Mouse (Mus musculus): ENCODE results near the gene Dio3.

The Dio3 gene

DNA sequence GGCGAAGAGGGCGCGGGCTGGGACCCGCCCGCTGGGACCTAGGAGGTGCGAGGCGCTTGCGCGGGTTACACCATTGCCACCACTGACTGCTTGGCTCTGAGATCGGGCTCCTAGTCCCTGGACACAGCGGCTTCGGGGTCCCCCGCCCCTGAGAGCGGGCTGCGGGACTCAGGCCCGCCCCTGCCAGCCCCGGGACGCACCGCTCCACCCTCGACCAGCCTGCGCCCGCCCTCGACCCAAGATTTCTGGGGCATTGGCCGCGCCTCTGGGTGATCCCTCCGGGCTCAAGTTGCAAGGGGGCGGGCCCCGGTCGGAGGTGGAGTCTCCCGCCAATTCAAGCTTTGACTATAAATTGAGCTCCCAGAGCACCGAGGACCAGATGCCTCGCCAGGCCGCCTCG, at the start of gene Dio3:
TSS of gene Dio3 (plus strand) at position 216 of the 400 bp plus-strand sequence.
- DNase-seq (ENCODE audit: low spot score): peak; percentile 72

DNA sequence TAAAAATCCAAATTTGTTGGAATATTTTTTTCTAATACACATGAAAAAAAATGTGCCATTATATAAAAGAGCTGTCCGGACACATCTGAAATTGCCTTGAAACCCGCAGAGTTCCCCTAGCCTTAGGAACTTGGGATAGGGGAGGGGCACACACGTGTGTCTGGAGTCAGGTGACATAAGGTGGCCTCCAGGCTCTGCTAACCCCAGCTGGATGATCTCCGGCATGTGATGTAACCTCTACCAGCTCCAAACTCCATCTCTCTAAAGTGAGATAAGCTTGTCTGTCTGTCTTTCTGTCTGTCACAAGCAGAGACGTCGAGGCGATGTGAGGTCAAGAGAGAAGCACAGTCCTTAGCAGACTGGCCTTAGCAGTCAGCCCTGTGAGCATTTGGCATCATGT, 48.6 kb upstream of the Dio3 start:
- no peak for DNase-seq (ENCODE audit: low spot score)

DNA sequence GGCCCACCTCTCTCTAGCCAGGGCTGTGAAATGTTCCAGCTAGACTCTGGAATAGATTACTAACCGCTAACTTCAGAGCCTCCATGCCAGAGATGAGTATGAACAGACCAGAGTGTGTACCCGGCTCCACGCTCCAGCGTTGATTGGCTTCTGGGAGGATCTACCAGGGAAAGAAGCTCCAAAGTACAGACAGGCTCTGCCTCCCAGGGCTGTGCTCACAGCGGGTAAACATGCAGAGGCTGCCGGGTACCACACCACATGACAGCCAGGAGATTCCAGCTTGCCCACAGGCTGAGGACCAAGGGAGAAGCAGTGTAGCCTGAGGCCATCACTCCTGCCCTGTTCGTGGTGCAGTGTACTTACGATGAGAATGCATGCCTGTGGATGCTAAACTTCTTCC, 48.1 kb upstream of the Dio3 start:
- DNase-seq (ENCODE audit: low spot score): no peak

DNA sequence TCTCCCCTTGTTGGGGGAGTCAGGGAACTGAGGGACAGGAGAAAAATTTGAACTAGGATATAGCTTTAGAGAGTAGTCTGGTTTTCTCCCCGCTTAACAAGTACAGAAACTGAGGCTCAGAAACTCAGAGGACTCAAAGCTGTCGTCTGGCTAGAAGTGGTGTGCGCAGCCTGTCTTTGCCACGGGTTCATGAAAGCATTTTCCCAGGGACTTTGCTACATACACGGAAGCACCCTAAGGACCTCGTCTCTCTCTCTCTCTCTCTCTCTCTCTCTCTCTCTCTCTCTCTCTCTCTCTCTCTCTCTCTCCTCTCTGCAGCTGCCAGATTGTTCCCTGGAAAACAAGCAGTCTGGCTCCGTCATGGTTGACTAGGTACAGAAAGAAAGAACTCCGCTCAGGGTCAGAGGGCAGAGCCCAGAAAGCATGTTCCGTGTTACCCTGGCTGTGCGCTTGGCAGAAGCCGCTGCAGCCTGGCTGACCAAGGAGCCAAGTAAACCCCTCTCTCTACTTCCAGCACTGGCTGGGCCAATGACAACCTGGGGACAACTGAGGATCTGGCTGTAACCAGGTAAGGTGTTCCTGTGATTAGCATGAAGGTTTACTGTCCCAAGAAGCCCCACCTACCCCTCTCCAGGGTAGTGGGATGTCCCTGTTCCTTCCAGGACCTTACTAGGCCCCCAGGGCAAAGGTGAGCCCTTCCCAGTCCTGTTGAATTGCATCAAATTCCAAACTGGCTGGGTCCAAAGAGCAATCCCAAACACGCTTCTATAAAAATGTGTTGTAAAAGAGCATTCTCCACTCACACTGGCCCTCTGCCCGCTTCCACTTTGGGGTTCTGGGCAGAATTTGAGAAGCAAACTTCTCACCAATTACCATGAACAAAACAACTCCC, 46.9 kb upstream of the Dio3 start:
- peak; percentile 52 for DNase-seq (ENCODE audit: low spot score)

DNA sequence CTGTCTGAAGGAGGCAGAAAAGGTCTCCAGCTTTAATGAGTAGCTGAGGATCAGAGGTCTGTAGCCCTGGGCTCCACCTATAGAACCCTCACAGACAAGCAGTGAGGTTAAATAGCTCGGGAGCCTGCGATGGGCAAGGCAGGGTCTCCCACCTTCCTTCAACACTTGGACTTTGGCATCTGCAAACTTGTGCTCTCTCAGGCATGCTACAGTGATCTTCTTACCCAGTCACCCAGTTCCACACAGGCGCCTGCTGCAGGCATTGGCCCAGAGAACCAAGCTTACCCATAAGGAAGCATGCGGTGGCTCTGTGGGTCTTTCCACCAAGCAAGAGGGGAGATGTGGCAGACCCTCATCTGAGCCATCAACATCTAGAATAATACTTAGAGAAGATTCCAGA, 43.0 kb upstream of the Dio3 start:
- no peak for DNase-seq (ENCODE audit: low spot score)

DNA sequence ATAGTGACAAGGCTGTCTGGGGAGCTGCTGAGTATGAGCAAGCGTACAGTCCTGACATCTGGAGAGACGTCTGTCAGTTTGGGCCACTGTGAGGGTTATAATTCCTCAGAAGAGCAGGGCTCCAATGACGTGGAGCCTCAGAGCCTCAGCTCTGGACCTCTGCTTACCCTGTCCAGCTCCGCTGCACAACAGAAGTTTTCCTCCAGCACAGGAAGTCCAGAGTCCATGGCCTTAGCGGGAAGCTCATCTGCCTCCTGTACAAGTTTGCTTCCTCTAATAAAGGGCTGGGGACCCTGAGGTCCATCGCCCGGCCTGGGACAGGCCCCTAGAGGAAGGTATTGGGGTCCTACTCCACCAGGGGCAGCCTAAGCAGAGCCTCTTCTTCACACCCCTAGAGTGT, 41.8 kb upstream of the Dio3 start:
- DNase-seq (ENCODE audit: low spot score): no peak

DNA sequence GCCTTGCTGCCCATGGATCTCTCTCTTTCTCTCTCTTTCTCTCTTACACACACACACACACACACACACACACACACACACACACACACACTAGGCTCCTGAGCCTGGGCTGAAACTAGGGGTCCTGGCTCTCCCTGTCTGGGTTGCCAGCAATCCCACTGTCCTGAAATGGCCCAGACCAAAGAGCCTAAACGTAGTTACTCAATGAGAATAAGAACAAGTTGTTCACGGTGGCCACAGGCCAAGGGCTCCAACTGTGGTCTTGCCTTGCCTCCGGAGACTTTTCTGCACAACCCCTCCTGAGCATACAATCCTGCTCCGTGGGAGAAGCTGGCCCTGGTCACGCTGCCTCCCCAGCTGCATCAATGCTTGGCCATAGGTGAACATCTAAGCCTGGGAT, 39.5 kb upstream of the Dio3 start:
- no peak for DNase-seq (ENCODE audit: low spot score)

DNA sequence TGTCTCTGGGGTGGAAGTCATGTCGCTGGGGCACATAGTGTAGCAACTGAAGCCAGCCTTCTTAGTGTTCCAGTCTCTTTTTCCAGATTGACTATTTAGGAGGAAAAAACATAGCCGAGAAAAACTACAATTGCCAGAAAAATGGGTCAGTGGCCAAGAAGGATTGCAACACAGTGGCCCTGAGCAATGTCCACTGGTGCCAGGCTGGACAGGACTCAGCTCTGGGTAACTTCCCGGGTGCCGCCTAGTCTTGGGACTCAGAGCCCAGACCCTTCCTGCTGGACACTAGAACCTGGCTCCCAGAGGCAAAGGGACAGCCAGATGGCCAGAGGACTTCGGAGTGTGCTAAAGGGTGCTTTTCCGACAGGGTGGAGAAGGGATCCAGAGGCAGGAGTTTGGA, 34.3 kb upstream of the Dio3 start:
- DNase-seq (ENCODE audit: low spot score): no peak

DNA sequence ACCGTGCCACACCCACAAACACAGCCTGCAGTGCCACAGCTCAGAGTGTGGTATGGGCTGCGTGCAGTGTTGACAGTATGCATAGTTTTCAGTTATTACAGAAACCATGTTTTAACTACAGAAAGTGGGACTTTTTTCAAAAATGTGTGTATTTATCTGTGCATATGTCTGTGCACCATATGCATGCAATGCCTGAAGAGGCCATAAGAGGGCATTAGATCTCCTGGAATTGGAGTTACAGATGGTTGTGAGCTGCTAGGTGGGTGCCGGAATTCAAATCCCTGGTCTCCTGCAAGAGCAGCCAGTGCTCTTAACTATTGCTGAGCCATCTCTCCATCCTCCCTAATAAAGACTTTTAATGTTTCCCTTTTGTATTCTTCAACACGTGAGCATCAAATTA, 33.4 kb upstream of the Dio3 start:
- DNase-seq (ENCODE audit: low spot score): no peak

DNA sequence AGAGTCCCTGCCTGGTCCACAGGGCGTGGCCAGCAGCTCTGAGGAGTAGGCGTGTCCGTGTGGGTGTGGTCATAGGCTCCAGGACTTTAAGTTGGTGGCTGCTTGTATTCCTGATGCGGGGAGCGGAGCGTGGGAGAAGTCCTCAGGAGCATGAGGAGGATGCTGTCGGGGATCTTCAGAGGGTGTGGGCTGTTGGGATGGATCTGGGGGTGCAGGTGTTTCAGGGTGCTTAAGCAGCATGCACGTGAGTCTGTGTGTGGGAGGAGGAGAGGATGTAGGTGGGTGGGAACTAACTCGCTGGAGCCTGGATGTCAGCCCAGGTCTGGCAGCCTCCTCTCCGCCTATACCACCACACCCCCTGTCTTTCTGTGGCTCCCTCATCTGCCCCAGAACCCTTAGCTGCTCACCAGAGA, 26.7 kb upstream of the Dio3 start:
- peak; percentile 29 for DNase-seq (ENCODE audit: low spot score)

DNA sequence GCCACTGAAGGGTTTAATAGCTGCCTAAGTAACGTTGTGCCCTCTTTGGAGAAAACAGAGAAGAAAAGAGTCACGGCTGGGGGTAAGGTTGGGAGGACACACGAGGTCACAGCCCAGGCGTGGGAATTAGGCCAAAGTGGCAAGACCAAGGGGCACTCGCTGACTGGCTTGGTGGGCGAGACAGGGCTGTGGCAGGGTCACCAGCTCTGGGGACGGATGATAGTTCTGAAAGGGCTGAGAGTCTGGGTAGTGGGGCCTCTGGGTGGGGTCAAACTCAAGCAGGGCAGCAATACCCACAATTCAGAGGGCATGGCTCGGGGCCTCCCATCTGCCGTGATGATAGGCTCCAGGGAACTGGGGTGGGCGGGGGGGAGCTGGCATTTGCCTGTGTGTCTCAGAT, 23.1 kb upstream of the Dio3 start:
- no peak for DNase-seq (ENCODE audit: low spot score)

DNA sequence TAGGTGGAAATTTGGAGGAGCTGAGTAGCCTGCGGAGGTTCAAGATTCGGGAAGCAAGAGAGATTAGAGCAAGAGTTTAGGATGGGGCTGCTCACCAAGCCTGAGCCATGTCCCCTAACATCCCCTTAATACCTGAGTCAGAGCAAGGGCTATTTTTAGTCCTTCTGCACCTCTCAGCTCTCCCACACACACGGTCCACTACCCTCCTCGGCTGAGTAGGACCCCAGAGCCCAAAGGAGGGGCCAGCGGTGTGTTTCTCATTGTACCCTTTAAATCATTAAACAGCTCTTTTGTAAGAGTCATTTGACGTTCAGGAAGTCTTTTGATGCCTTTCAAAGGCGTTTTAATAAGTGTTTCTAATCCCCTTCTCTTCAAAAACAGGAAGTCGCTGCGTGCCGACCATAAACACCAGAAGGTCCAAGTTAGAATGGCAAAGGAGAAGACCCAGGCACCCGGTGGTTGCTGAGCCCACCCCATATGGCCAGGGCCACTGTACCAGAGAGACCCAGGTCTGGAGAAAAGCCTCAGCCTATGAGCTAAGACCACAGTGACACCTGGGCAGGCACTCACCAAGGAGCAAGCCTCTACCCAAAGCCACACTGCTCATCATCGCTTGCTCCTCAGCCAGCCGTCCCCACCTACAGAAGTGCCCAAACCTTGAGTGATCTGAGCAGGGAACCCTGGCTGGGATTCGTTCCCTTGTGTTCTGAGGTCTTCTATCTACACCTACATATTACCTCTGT, 22.2 kb upstream of the Dio3 start:
- no peak for DNase-seq (ENCODE audit: low spot score)

DNA sequence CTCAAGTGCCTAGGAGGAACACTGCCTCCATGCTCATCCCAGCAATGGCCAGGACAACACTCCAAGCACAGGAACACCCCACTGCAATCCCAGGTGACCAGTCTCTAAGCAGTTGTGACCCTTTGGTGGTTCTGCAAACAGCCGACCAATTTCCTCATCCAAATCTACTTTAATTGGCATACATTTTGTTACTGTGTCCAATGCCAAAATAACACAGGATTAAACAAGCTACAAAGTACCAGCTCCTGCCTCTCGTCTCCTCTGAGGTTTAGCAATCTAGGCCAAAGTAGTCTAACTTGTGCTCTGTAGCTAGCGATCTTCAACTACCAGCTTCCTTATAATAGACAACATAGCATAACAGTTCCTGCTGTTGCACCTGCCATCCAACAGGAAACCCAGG, 10.6 kb upstream of the Dio3 start:
- DNase-seq (ENCODE audit: low spot score): no peak

DNA sequence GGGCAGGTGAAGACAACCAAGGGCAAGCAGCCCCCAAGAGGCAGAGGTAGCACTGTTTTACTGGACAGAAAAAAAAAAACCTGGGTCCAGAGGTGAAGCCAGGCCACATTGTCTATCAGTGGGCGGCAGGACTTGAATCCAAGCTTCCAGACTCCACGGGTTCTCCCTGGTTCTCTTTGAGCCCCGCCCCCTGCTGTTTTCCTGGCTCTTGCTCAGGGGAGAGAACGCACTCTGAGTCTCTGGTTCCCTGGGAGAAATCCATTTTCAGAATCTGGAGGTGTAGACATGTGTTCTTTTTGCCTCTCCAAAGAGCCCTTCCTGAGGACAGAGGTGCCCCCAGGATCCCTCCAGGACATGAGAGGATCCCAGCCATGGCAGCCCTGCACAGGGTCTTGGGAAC, 9.2 kb upstream of the Dio3 start:
- DNase-seq (ENCODE audit: low spot score): no peak

DNA sequence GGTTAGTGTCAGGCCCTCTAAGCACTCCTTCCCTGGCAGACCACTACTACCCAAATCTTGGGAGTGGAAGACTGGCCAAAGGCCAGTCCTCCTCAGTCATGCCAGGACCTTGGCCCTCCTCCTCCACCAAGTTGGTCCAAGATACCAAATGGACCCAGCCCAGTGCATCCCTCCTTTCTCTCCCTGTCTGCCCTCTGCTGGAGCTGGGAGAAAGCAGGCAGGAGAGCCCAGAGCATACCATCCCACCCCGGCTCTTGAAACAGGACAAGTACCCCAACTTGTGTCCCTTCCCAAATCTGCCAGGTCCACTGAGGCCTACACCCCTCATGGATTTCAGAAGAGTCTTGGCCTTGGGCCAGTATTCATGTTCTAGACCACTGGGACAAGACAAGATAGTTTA, 2.8 kb upstream of the Dio3 start:
- no peak for DNase-seq (ENCODE audit: low spot score)

DNA sequence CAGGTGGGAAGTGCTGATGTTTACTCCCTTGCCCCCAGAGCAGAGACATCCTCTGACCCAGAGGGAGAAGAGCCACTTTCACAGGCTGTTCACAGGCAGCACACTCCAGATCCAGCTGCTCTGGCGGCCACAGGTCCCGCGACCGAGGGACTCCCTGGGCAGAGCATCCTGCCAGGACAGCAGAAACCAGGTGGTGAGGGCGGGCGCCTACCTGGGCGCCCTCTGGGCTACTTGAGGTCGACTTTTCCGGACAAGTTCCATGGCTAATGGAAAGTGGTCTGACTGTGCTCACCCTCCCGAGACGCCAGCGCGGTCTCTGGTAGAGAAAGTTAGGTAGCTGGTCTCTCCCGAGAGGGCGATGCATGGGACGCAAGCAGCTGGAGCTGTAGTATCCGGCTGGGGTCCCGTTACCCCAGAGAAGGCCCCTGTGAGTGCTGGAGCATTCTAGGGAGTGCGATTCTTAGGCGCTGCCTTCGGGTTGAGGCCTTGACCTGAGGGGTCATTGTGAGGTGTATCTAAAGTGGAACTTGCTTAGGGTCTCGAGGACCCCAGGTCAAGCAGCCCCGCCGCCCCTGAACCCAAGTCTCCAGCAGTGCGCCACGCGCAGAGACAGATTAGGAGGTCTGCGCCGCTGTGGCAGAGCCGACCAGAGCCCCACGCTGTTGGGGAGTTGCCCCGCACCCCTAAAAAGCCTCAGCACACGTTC, 1.5 kb upstream of the Dio3 start:
- peak; percentile 24 for DNase-seq (ENCODE audit: low spot score)

DNA sequence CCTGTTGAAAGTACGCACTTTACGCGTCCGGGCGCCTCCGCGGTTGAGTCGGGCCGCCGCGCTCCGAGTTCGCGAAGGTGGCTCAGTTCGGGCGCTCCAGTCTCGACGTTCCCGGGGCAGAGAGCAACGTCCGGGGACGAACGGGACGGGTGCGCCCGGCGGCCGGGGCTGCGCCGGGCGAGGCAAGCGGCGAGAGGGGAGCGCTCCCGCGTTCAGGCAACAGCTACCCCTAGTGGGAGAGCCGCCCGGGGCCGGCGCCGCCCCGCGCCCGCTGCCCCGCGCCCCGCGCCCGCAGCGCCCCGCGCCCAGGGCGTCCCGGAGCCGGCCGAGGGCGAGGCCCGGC, 932 bp upstream of the Dio3 start:
- peak; percentile 44 for DNase-seq (ENCODE audit: low spot score)

DNA sequence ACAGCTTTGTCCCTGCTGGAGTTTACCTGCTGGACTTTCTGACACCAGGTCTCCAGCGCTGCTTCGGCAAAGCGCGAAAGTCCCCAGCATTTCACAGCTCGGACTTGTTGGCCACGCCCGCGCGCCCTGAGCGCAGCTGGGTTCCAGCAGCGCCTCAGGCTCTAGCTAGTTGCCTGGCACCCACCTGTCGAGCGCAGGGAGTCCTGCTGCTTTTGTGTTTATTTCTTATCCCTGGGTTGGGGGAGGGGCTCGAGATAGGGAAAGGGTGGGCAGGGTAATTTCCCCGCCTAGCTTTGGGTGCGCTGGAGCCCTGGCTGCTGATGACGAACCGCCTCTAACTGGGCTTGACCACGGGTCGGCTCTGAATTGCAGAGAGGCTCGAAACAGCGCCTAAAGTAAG, 1.5 kb downstream of the Dio3 start:
- no peak for DNase-seq (ENCODE audit: low spot score)

DNA sequence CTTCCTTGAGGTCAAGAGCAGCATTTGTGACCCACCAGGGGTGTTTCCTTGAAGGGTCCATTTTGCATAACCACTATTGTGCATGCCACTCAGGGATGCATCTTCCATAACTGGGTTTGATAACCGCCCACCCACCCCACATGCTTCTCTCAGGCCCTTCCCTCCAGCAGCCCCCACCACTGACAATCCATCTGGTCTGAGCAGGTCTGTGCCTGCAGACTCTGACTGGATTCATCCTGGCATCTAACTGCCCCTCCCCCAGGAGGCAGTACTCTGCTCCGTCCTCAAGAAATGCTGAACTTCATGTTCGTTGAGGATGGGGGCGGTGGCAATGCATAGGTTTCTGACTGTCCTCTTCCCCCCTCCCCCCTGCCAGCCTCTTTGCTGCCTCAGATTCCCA, 4.9 kb downstream of the Dio3 start:
- DNase-seq (ENCODE audit: low spot score): peak; percentile 32

DNA sequence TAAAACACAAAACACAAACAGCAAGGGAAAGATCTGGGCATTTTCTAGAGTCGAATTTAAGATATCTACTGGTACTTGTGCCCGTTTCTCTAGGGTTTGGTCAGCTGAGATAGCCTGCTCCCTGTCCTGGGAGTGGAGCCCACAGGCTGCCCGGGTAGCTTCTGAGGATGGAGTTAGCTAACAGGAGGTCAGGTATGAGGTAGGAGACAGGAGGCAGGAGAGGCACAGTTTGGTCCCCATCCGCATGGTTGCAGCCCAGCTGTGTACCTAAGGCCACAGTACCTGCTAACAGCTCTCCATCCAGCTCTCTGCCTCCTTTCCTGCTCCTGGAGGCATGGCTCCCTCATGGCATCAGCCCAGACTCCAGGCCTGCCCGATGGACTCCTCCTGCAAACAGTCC, 13.9 kb downstream of the Dio3 start:
- no peak for DNase-seq (ENCODE audit: low spot score)

DNA sequence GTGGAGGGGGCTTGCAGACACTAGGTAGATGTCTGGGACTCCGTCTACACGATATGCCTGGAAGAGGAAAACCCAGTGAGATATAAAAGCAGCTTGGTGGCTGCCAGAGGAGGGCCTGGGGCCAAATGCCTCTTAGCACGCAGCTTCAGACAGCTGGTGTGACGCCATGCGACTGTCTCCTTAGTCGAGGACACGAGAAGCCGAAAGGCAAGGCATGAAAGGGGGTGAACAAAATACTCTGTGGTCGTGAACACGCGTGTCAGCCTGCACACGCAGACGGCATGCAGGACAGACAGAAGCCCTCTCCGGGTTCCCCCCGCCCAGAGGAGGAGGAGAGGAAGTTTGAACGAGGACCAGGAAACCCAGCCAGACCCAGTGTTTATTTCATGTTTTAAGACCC, 16.0 kb downstream of the Dio3 start:
- DNase-seq (ENCODE audit: low spot score): no peak

DNA sequence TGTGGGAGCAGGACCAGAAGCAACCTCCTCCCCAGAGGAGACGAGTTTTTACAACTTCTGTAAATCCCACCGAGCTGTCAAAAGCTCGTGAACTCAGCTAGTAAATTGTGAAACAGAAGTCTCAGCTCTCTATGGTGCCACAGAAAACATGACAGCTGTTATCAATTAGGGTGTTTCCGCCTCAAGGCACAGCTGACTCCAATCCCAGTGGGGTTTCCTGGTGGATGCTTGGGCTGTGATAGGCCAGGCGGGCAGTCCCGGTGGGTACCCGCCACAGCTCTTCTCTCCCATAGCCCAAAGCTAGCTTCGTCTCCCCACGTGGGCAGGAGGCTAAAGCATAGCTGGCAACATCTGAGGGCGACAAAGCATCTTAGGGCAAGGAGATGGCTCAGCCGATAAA, 19.8 kb downstream of the Dio3 start:
- peak; percentile 51 for DNase-seq (ENCODE audit: low spot score)

DNA sequence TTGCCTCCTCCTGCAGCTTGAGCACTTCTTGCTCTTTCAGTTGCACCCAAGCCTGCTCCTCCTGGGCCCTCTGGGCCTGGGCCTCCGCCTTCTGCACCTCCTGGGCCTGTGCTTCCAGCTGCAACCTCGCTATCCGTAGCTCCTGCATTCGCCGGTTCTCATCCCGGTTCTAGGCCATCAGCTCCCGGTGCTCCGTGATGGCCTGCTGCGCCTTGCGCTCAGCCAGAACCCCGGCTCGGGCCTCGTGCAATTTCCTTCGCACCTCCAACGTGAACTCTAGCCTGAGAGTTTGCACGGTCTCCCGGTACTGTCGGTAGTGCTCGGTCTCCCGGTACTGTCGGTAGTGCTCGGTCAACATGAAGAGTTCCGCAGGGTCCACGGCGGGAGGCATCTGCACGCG, 40.8 kb downstream of the Dio3 start:
- no peak for DNase-seq (ENCODE audit: low spot score)

All from embryo, embryonic 10 days (tissue).